Mouse (Mus musculus): ENCODE measurements around the gene 9130213A22Rik.

DNA sequence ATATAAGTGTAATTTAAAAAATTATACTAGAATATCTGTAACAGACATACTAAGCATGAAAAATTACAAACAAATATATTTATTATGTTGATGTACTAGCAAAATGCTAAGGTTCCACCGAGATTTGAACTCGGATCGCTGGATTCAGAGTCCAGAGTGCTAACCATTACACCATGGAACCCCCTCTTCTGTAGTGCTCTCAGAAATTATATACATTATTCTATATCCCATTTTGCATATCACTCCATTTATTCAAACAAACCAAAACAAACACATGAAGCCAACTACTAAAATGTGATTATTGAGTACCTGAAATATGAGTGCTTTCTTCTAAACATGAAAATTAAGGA, 2.1 kb upstream of the 9130213A22Rik start:
- no peak for TF ChIP-seq GATA1 (IDR thresholded peaks at IDR 0.05; ENCODE audit: low read length)
- TF ChIP-seq TAL1 (IDR thresholded peaks at IDR 0.05; ENCODE audit: low read length): no peak
